Mouse (Mus musculus) intestine, embryonic 15.5 days (tissue): Measurements from ENCODE around the gene Zfp560. TPM values are rescaled to one million over a fixed set of nuclear protein-coding genes. Genes with fewer than 3 reads are reported as not detected.
"Not testable (repeated sequence)": the region's sequence is repeated elsewhere in the genome, so short reads cannot be mapped to it uniquely, and the experiment has no call there.

Source experiments
- ATAC-seq: fragments of 200-750 bp; cut with Nextera tagmentation; 2 replicates; pipeline ENCODE4 v1.8.0; 2017; ENCODE audit warnings: moderate TSS enrichment, moderate library complexity
- H3K27ac ChIP-seq: fragments of 300-500 bp; sonication (generic); 2 replicates; pipeline ENCODE4 v1.5.1; 2015; ENCODE audit warnings: mild to moderate bottlenecking, inconsistent platforms
- H3K27me3 ChIP-seq: fragments of 300-500 bp; sonication (generic); replicated peaks from 2 replicates; pipeline ENCODE4 v1.6.1; 2015; ENCODE audit warnings: inconsistent platforms
- H3K36me3 ChIP-seq: fragments of 300-500 bp; sonication (generic); 2 replicates; pipeline ENCODE4 v1.6.1; 2015; ENCODE audit warnings: inconsistent platforms
- H3K4me1 ChIP-seq: fragments of 300-500 bp; sonication (generic); replicated peaks from 2 replicates; pipeline ENCODE4 v1.6.1; 2015; ENCODE audit warnings: inconsistent platforms
- H3K4me2 ChIP-seq: fragments of 300-500 bp; sonication (generic); replicated peaks from 2 replicates; pipeline ENCODE4 v1.6.1; 2015; ENCODE audit warnings: mild to moderate bottlenecking, inconsistent platforms
- H3K4me3 ChIP-seq: fragments of 300-500 bp; sonication (generic); replicated peaks from 2 replicates; pipeline ENCODE4 v1.5.1; 2015; ENCODE audit warnings: inconsistent platforms
- H3K9ac ChIP-seq: fragments of 300-500 bp; sonication (generic); 2 replicates; pipeline ENCODE4 v1.6.1; 2015; ENCODE audit warnings: inconsistent platforms
- H3K9me3 ChIP-seq: fragments of 300-500 bp; sonication (generic); 2 replicates; pipeline ENCODE4 v1.6.1; 2016; ENCODE audit warnings: inconsistent platforms
- WGBS: fragments of 180-500 bp; shearing (Covaris S2); methylation state at CpG from one replicate; pipeline ENCODE4 v1.1.7; 2015; 5-methylcytosine and 5-hydroxymethylcytosine counted together
- polyA plus RNA-seq: library from polyadenylated mRNA; unstranded; fragments of >200 nt; fragmentation: Nextera tagmentation; extraction: Ambion mirVana; gene quantifications from 2 replicates; pipeline ENCODE4 v1.2.1, GENCODE M21; 2015

Zfp560 gene
- 24.9 and 35.5 TPM in 2 replicates for polyA plus RNA-seq

DNA sequence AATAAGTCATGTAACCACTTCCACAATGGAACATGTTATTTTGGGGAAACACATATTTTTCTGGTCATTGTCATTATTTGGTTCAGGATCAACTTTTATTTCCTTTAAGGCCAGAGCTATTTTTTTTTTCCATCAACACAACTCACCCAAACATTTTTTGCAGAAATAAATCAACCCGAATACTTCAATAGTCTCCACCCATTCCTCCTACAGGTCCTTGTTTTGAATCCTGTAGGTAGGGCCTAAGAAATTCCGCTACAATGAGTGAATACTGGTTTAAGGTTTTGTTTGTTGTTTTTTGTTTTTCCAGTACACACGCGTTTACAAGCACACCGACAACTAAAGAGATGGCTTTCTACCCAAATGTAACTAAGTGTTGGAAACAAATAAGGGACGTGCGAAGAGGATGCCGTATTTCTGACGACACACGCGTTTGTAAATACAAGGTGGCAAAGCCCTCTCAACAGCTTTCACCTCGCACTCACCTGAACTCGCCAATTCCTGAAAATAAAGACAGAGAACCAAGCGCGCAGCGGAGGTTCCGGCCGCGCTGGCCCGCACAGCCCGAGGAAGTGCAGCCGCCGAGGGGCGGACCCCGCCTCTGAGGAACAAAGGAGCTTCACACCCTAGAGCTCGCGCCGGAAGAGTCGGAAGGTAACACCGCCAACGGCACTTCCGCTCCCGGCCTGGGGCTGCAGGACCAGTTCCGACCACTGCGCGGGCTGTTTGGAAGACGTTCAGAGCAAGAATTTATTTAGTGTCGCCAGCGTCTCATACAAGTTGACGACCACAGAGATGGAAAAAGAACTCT is at the start of gene Zfp560:
Gene Zfp560, minus strand, starts transcription at position 646 of the 811 bp plus-strand sequence.
- Histone ChIP-seq H3K27ac (peak within 1 kb of the TSS; percentile 46; the same call in 1 of the 2 replicates), H3K4me2 (peak within 1 kb of the TSS; percentile 77), H3K36me3 (no peaks in the 10 kb centered on the region), H3K4me1 (no peaks in the 10 kb centered on the region), H3K9ac (peak within 1 kb of the TSS; percentile 66), H3K9me3 (no peaks in the 10 kb centered on the region), H3K4me3 (peak within 1 kb of the TSS; percentile 57), H3K27me3 (no peaks in the 10 kb centered on the region)
- peak; percentile 100 for ATAC-seq
- WGBS, result 1% methylated on average over 40 of the region's 40 CpGs

DNA sequence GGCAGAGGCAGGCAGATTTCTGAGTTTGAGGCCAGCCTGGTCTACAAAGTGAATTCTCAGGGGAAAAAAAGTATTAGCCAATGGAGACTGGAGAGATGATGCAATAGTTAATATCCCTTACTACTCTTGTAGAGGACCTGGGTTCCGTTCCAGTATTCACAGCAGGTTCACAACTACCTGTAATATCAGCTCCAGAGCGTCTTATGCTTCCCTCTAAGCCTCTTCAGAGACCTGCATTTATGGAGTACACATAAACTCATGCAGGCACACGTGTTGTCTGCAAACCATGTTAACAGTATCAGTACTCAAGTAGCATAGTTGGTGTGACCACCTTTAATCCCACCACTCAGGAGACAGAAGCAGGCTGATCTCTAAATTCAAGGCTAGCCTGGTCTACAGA is 45.0 kb upstream of the Zfp560 start:
- H3K36me3 ChIP-seq, result no peaks in the 10 kb centered on the region
- H3K4me1 ChIP-seq, result no peaks in the 10 kb centered on the region
- no peak overlapping the region for H3K4me3 ChIP-seq
- no peak overlapping the region for H3K9ac ChIP-seq
- no peak overlapping the region for H3K4me2 ChIP-seq
- ATAC-seq, result no peak
- no peaks in the 10 kb centered on the region for H3K9me3 ChIP-seq
- WGBS, result 87% methylated on average over 3 of the region's 3 CpGs
- no peak overlapping the region for H3K27ac ChIP-seq
- no peaks in the 10 kb centered on the region for H3K27me3 ChIP-seq

DNA sequence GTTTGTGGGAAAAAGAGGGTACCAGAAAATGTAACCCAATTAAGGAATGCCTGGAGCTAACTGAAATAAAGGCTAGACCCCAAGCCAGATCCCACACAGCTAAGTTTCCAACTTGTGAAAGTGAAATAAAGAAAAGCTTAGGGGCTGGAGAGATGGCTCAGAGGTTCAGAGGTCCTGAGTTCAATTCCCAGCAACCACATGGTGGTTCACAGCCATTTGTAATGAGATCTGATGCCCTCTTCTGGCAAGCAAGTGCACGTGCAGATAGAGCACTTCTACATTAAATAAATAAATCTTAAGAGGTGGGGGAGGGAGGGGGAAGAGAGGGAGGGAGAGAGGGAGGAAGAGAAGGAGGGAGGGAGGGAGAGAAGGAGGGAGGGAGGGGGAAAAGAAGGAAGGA is 26.5 kb upstream of the Zfp560 start:
- Histone ChIP-seq H3K27ac (no peak overlapping the region), H3K4me2 (no peak overlapping the region), H3K36me3 (no peaks in the 10 kb centered on the region), H3K9ac (no peak overlapping the region), H3K4me1 (no peaks in the 10 kb centered on the region), H3K4me3 (no peak overlapping the region), H3K9me3 (no peaks in the 10 kb centered on the region), H3K27me3 (no peaks in the 10 kb centered on the region)
- ATAC-seq, result no peak
- 27% methylated on average over 1 of the region's 1 CpGs for WGBS

DNA sequence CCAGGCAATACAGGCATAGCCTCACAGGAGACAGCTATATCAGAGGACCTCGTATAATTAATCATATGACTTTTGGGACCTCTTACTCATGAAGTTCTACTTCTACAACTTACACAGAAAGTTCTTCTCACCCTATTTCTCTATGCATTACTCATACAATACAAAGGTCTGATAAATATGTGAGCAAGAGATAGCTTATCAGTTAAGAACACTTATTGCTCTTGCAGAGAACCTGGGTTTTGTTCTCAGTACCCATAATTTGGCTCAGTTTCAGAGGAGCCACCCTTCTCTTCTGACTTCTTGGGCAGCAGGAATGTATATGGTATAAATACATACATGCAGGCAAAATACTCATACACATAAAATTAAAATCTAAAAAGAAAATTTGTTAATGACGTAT is 24.3 kb upstream of the Zfp560 start:
- H3K9ac ChIP-seq, result no peak overlapping the region
- no peak overlapping the region for H3K4me3 ChIP-seq
- H3K27ac ChIP-seq, result no peak overlapping the region
- no peaks in the 10 kb centered on the region for H3K4me1 ChIP-seq
- no peak overlapping the region for H3K4me2 ChIP-seq
- H3K27me3 ChIP-seq, result no peaks in the 10 kb centered on the region
- no peaks in the 10 kb centered on the region for H3K36me3 ChIP-seq
- H3K9me3 ChIP-seq, result no peaks in the 10 kb centered on the region
- 91% methylated on average over 2 of the region's 2 CpGs for WGBS
- no peak for ATAC-seq

DNA sequence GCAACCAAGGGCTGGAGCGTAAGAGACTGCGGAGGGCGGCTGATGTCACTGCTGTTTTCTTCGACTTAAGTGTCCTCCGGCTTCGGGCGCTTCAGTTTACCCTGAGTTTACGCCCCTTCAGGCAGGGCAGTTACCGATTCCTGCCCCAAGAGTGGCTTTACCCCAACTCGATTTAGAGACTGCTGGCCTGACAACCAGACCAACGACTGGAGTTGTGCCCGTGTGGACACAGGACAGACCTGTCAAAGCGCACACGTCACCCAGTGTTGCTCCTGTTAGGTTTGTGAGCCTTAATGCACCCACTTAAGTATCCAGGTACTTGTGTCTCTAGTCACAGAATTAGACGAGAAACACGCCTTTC is 346 bp upstream of the Zfp560 start:
- ATAC-seq, result peak; percentile 78
- Histone ChIP-seq H3K9me3 (no peaks in the 10 kb centered on the region), H3K27me3 (no peaks in the 10 kb centered on the region), H3K9ac (peak overlapping the region; percentile 66), H3K36me3 (no peaks in the 10 kb centered on the region), H3K4me3 (peak overlapping the region; percentile 57), H3K4me2 (peak overlapping the region; percentile 77), H3K4me1 (no peaks in the 10 kb centered on the region), H3K27ac (no peak overlapping the region)
- WGBS, result 11% methylated on average over 16 of the region's 16 CpGs

GRCm38 (mm10) chr9:20383659-20384058 is 1.3 kb downstream of the Zfp560 start:
- Histone ChIP-seq H3K27me3 (no peaks in the 10 kb centered on the region), H3K27ac (no peak overlapping the region), H3K9me3 (no peaks in the 10 kb centered on the region), H3K4me3 (no peak overlapping the region), H3K9ac (no peak overlapping the region), H3K4me1 (no peaks in the 10 kb centered on the region), H3K36me3 (no peaks in the 10 kb centered on the region), H3K4me2 (peak overlapping the region; percentile 77; the same call in 1 of the 2 replicates)
- WGBS, result 87% methylated on average over 7 of the region's 7 CpGs
- ATAC-seq, result no peak

DNA sequence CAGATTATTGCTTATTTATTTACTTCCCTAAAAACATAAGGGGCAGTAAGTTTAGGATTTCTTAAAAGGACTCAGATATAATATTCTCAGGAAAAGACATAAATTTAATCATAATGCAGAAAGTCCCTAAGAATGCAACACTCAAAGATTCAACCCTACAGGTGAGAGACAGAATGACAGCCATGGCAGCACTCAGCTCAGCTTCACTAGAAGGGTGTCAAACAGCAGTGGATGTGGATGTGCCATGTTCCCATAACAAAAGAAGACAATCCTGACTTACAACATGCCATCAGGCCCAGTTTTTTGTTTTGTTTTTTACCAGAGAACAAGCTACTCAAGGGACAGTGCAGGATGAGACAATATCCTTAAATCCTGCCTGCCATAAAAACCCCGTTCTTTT is 10.3 kb downstream of the Zfp560 start:
- no peak for ATAC-seq
- H3K4me3 ChIP-seq, result no peak overlapping the region
- H3K9ac ChIP-seq, result no peak overlapping the region
- no peaks in the 10 kb centered on the region for H3K36me3 ChIP-seq
- WGBS, result 89% methylated on average over 1 of the region's 1 CpGs
- H3K9me3 ChIP-seq, result no peaks in the 10 kb centered on the region
- H3K27me3 ChIP-seq, result no peaks in the 10 kb centered on the region
- H3K4me2 ChIP-seq, result no peak overlapping the region
- H3K27ac ChIP-seq, result no peak overlapping the region
- H3K4me1 ChIP-seq, result no peaks in the 10 kb centered on the region

DNA sequence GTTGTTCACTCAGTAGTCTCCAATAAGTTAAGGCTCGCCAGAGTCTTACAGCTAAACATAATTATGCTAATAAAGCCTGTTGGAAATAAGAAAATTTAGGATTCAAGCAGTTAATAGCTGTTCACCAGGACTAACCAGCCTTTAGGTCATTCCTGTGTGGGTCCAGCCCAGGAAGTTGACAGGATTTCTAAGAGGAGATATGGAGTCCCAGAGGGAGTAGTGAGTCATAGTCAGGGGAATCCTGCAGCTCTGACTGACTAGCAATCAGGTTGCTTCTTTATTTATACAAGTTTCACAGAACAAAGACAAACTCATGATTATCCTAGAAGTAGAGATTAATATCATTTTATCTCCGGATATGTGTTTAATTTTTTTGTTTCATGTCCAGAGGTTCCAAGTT is 17.7 kb downstream of the Zfp560 start:
- H3K4me2 ChIP-seq, result no peak overlapping the region
- no peak overlapping the region for H3K4me3 ChIP-seq
- WGBS, result 92% methylated on average over 2 of the region's 2 CpGs
- H3K36me3 ChIP-seq, result no peaks in the 10 kb centered on the region
- ATAC-seq, result no peak
- no peaks in the 10 kb centered on the region for H3K9me3 ChIP-seq
- no peak overlapping the region for H3K27ac ChIP-seq
- H3K27me3 ChIP-seq, result no peaks in the 10 kb centered on the region
- H3K4me1 ChIP-seq, result no peaks in the 10 kb centered on the region
- H3K9ac ChIP-seq, result no peak overlapping the region

DNA sequence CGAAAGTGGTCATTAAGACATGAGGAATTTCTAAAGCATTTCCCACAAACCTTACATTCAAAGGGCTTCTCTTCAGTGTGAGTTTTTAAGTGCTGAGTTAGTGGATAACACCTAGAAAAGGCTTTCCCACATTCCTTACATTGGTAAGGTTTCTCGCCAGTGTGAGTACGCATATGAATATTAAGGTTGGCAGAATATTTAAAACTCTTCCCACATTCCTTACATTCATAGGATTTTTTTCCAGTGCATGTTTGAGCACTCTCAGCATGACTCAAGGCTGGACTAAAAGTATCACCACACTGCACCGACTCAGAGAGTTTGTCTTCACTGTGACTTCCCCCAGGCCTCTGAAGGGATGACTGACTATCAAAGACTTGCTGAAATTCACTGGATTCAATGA is 36.5 kb downstream of the Zfp560 start:
- Histone ChIP-seq H3K36me3 (peaks cover 14% of the 10 kb centered on the region), H3K27ac (no peak overlapping the region), H3K27me3 (no peaks in the 10 kb centered on the region), H3K4me1 (no peaks in the 10 kb centered on the region), H3K9me3 (no peaks in the 10 kb centered on the region), H3K4me2 (no peak overlapping the region), H3K4me3 (no peak overlapping the region), H3K9ac (no peak overlapping the region)
- ATAC-seq, result no peak
- WGBS, result 85% methylated on average over 4 of the region's 4 CpGs

DNA sequence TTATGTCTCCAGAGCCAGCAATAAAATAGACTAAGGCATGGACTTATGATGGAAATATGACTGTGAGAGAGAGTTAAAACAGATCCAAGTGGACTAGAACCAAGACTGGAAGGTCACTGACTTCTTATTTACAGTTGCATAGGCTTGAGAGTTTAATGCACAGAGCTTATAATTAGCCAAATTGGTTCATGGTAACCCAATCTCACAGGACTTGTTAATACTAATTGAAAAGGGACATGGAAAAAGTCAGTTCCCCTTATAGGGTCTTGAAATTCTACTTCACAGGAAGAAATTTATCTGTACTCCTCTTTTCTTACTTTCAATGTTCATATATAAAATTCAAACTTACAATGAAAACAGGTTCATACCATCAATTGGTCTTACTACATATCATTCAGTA is 49.0 kb downstream of the Zfp560 start, which contains the start of gene Olfr18:
Gene Olfr18, minus strand, starts transcription at position 101 of the 400 bp plus-strand sequence.
- no peaks in the 10 kb centered on the region for H3K36me3 ChIP-seq
- no peaks in the 10 kb centered on the region for H3K4me1 ChIP-seq

DNA sequence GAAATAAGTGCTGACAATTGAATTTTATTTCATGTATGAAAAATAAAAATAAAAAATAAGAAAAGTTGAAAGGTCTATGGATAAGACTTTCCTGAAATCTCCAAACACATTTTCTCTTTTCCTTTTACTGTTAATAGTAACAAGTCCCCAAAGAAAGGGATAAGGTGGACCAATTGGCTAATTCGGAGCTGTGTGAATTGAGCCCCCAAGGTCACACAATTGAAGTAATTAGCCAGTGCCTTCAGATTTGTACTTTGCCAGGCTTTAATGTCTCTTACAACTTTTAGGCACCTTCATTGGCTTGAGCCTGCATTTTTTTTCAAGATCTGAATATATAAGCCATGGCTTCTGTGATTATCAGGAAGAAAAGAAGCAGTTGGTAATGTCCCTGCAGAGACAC is 86.7 kb downstream of the Zfp560 start, which contains the start of gene Olfr873:
Gene Olfr873, plus strand, starts transcription at position 301 of the 400 bp plus-strand sequence.
- H3K36me3 ChIP-seq, result no peaks in the 10 kb centered on the region
- H3K9me3 ChIP-seq, result no peaks in the 10 kb centered on the region
- no peak for ATAC-seq
- H3K4me1 ChIP-seq, result no peaks in the 10 kb centered on the region
- H3K27me3 ChIP-seq, result no peaks in the 10 kb centered on the region
- H3K4me2 ChIP-seq, result no peak within 1 kb of the TSS
- WGBS, result 73% methylated on average over 1 of the region's 1 CpGs
- no peak within 1 kb of the TSS for H3K27ac ChIP-seq
- no peak within 1 kb of the TSS for H3K4me3 ChIP-seq
- H3K9ac ChIP-seq, result no peak within 1 kb of the TSS

More for the DNA sequence above, 49.0 kb downstream of the Zfp560 start, which contains the start of gene Olfr18:
- H3K9ac ChIP-seq, result no peak within 1 kb of the TSS
- no peaks in the 10 kb centered on the region for H3K9me3 ChIP-seq
- H3K27me3 ChIP-seq, result no peaks in the 10 kb centered on the region
- no peak within 1 kb of the TSS for H3K27ac ChIP-seq
- ATAC-seq, result no peak
- H3K4me3 ChIP-seq, result no peak within 1 kb of the TSS
- H3K4me2 ChIP-seq, result no peak within 1 kb of the TSS

GRCm38 (mm10) chr9:20295562-20295961 is 89.4 kb downstream of the Zfp560 start:
- H3K27ac ChIP-seq, H3K9ac ChIP-seq, ATAC-seq, H3K4me2 ChIP-seq, H3K36me3 ChIP-seq, H3K27me3 ChIP-seq, H3K9me3 ChIP-seq, H3K4me1 ChIP-seq, H3K4me3 ChIP-seq: not testable (repeated sequence)
- 84% methylated on average over 5 of the region's 5 CpGs for WGBS
